ENCODE assay signal across 23 mouse cellular contexts in genomic region chr11:91204416-91204815, GRCm38 (mm10).
A peak's percentile ranks its signal among the peaks of the same experiment; 100 is the strongest.
DNase-seq lines count a peak whose midpoint lies in the region; ATAC-seq lines count a peak whose summit lies in the region.
"Had no signal": no experiment of that assay in that cellular context is flagged by ENCODE, and none has a peak within 500 bp of the region (broad histone marks: within the 10 kb centered on the region; RNA-seq: fewer than 3 reads in every experiment).

No protein-coding gene starts in this region.

- no peaks in the 10 kb centered on the region for H3K27me3 ChIP-seq in hindbrain, embryonic 16.5 days (replicated peaks; ENCODE audit: control insufficient read depth, insufficient read depth, low read length)
- no peaks in the 10 kb centered on the region for H3K27me3 ChIP-seq in hindbrain, embryonic 10.5 days (ENCODE audit: insufficient read depth, poor library complexity, severe bottlenecking)
- H3K27me3 ChIP-seq in midbrain, embryonic 14.5 days (ENCODE audit: control insufficient read depth, insufficient read depth, low read length) = no peaks in the 10 kb centered on the region
- H3K27me3 ChIP-seq: embryonic facial prominence, embryonic 15.5 days; limb, embryonic 13.5 days; liver, embryonic 12.5 days; stomach, embryonic 15.5 days had no signal

- ATAC-seq in hindbrain, embryonic 16.5 days = no peak
- no peak for ATAC-seq in midbrain, embryonic 14.5 days (ENCODE audit: low FRiP score, low TSS enrichment)
- ATAC-seq: forebrain, embryonic 16.5 days; intestine, embryonic 16.5 days; liver, embryonic 12.5 days had no signal

- 64% methylated on average over 7 of the region's 7 CpGs for WGBS in hindbrain, embryonic 16.5 days
- WGBS in hindbrain, embryonic 10.5 days = 76% methylated on average over 7 of the region's 7 CpGs
- 65% methylated on average over 7 of the region's 7 CpGs for WGBS in midbrain, embryonic 14.5 days

- no peak overlapping the region for H3K9ac ChIP-seq in hindbrain, embryonic 16.5 days (ENCODE audit: low read depth, low read length)
- H3K9ac ChIP-seq in midbrain, embryonic 14.5 days (replicated peaks; ENCODE audit: low read length) = no peak overlapping the region
- H3K9ac ChIP-seq: embryonic facial prominence, embryonic 15.5 days; limb, embryonic 13.5 days; liver, embryonic 12.5 days; stomach, embryonic 15.5 days had no signal

- H3K36me3 ChIP-seq in hindbrain, embryonic 16.5 days (ENCODE audit: control insufficient read depth, insufficient read depth, low read length) = no peaks in the 10 kb centered on the region
- no peaks in the 10 kb centered on the region for H3K36me3 ChIP-seq in hindbrain, embryonic 10.5 days
- no peaks in the 10 kb centered on the region for H3K36me3 ChIP-seq in midbrain, embryonic 14.5 days (ENCODE audit: control insufficient read depth, insufficient read depth, low read length)
- H3K36me3 ChIP-seq: embryonic facial prominence, embryonic 15.5 days; forebrain, embryonic 10.5 days; limb, embryonic 13.5 days; liver, embryonic 12.5 days; stomach, embryonic 15.5 days had no signal

- H3K4me3 ChIP-seq in hindbrain, embryonic 16.5 days (ENCODE audit: low read length) = no peak overlapping the region
- no peak overlapping the region for H3K4me3 ChIP-seq in hindbrain, embryonic 10.5 days
- H3K4me3 ChIP-seq in midbrain, embryonic 14.5 days (replicated peaks; ENCODE audit: low read depth, low read length) = no peak overlapping the region
- H3K4me3 ChIP-seq: embryonic facial prominence, embryonic 15.5 days; forebrain, embryonic 10.5 days; limb, embryonic 13.5 days; liver, embryonic 12.5 days; stomach, embryonic 15.5 days had no signal

- no peaks in the 10 kb centered on the region for H3K9me3 ChIP-seq in hindbrain, embryonic 16.5 days (ENCODE audit: control insufficient read depth, low read length)
- no peaks in the 10 kb centered on the region for H3K9me3 ChIP-seq in hindbrain, embryonic 10.5 days
- H3K9me3 ChIP-seq in midbrain, embryonic 14.5 days (ENCODE audit: control insufficient read depth, low read length) = no peaks in the 10 kb centered on the region
- H3K9me3 ChIP-seq: embryonic facial prominence, embryonic 15.5 days; forebrain, embryonic 10.5 days; limb, embryonic 13.5 days; liver, embryonic 12.5 days; stomach, embryonic 15.5 days had no signal

- H3K4me1 ChIP-seq in hindbrain, embryonic 16.5 days (ENCODE audit: control insufficient read depth, insufficient read depth, low read depth, low read length) = no peaks in the 10 kb centered on the region
- H3K4me1 ChIP-seq in hindbrain, embryonic 10.5 days (replicated peaks) = peaks cover 11% of the 10 kb centered on the region; the same call in 1 of the 2 replicates
- H3K4me1 ChIP-seq in midbrain, embryonic 14.5 days (ENCODE audit: control insufficient read depth, insufficient read depth, low read length) = 0 out of 2 replicates have a peak, but pooled peaks cover 2% of the 10 kb centered on the region
- H3K4me1 ChIP-seq: embryonic facial prominence, embryonic 15.5 days; limb, embryonic 13.5 days; liver, embryonic 12.5 days; stomach, embryonic 15.5 days had no signal

- peak overlapping the region; percentile 22; the same call in 1 of the 2 replicates for H3K4me2 ChIP-seq in hindbrain, embryonic 16.5 days (ENCODE audit: low read length)
- peak overlapping the region; percentile 18 for H3K4me2 ChIP-seq in midbrain, embryonic 14.5 days (ENCODE audit: low read length)
- H3K4me2 ChIP-seq: embryonic facial prominence, embryonic 15.5 days; heart, embryonic 11.5 days; limb, embryonic 13.5 days; liver, embryonic 12.5 days; stomach, embryonic 15.5 days had no signal

- DNase-seq in hindbrain, embryonic 10.5 days (ENCODE audit: low spot score) = no peak
- DNase-seq in Muller cell, postnatal 12 days (ENCODE audit: inconsistent ontology term) = peak; percentile 92
- DNase-seq in NIH3T3 (ENCODE audit: low read depth) = peak; percentile 91
- DNase-seq in midbrain, embryonic 14.5 days = no peak
- no peak for DNase-seq in kidney, postnatal 4 days
- no peak for DNase-seq in cerebellum, adult 8-10 months
- DNase-seq: cerebellum, adult 18-20 months; gastrocnemius, postnatal 14 days; heart, adult 11 months; kidney, adult 9 months; kidney, postnatal 14 days; layer of hippocampus, postnatal 36 days; lung, adult 18-20 months; lung, postnatal 4 days had no signal

- H3K27ac ChIP-seq in hindbrain, embryonic 16.5 days (ENCODE audit: low read depth, low read length) = no peak overlapping the region
- H3K27ac ChIP-seq in hindbrain, embryonic 10.5 days = no peak overlapping the region
- H3K27ac ChIP-seq in midbrain, embryonic 14.5 days (replicated peaks; ENCODE audit: low read depth, low read length) = no peak overlapping the region
- H3K27ac ChIP-seq: embryonic facial prominence, embryonic 15.5 days; forebrain, embryonic 10.5 days; limb, embryonic 13.5 days; liver, embryonic 12.5 days; stomach, embryonic 15.5 days had no signal

Comparison
In these comparisons a context has a peak if more than half of its experiments do, and no peak if none do; other contexts are left out.
1. DNase-seq: peak in Muller cell, postnatal 12 days (single experiment) and NIH3T3 (single experiment); none in hindbrain, embryonic 10.5 days (single experiment), midbrain, embryonic 14.5 days (single experiment), kidney, postnatal 4 days (0 of 2) and cerebellum, adult 8-10 months (single experiment).